Mouse (Mus musculus): ENCODE measurements at regions not wholly inside any gene's neighbourhood (a gene's known extent, or its start where the extent isn't known, plus 50 kb on each side); places are given as distances from the start of the nearest gene placed in this dataset.

GRCm38 (mm10) chr3:79996803-79997202 lies 112.5 kb downstream of the Fam198b start:
- no peak for DNase-seq

DNA sequence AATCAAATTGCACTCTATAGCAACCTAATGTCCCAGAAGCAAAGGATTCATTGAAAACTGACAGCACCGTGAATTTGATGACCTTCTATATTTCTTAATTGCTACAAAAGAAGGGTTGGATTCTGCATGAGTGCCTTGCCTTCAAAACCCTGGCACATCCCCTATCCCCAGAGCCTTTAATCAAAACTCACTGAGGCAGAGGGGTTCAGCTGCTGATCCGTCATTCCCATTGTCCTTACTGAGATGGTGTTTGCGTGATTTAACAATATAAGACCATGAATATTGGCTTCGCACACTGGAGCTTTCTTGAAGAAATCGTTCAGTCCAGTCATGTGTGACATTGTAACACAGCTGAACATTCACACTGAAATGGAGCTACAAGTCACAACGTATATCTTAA lies 118.0 kb downstream of the Fam198b start:
- DNase-seq = no peak

GRCm38 (mm10) chr3:80003300-80004090 lies 119.2 kb downstream of the Fam198b start:
- peak; percentile 49 for DNase-seq

- no peak for DNase-seq
Measured at GRCm38 (mm10) chr3:80004556-80004955, 120.2 kb downstream of the Fam198b start.

DNA sequence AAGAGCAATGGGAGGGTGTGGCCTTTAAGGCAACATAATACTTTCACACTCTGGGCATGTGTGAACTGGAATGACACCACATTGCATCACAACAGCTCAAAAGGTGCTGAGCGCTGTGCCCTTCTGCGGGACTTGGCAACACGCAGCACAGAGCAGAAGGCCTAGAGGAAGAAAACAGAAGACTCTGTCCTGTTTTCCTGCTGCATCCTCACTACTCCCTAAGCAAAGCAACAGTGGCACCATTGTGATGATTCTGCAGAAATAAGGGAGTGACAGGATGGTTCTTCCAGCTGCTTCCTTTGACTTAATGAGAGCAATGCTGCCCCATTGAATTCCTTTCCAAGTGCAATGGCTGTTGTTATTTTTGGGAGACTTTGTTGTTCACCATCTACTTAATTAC lies 120.6 kb downstream of the Fam198b start:
- DNase-seq = no peak

GRCm38 (mm10) chr3:80005371-80005770 lies 121.0 kb downstream of the Fam198b start:
- DNase-seq = no peak

GRCm38 (mm10) chr3:80006263-80006662 lies 121.9 kb downstream of the Fam198b start:
- DNase-seq = no peak

GRCm38 (mm10) chr3:80007006-80007405 lies 122.7 kb downstream of the Fam198b start:
- DNase-seq = no peak

DNA sequence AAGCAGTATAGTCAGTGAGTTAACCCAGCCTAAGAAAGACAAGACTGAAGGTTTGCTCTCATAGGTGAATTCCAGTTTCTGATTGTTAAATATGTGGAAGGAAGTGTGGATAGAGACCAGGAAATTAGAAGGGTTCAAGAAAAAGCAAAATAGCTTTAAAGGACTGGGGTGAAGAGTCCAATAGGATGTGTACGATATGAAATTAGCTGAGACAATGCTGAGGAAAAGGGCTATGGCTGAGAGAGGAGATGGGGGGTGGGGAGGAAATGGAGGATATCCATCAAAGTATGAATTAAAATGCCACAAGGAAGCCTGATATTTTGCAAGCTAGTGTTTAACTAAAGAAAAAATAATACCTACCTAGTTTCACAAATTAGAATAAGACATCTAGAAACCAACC lies 124.9 kb downstream of the Fam198b start:
- no peak for DNase-seq

DNA sequence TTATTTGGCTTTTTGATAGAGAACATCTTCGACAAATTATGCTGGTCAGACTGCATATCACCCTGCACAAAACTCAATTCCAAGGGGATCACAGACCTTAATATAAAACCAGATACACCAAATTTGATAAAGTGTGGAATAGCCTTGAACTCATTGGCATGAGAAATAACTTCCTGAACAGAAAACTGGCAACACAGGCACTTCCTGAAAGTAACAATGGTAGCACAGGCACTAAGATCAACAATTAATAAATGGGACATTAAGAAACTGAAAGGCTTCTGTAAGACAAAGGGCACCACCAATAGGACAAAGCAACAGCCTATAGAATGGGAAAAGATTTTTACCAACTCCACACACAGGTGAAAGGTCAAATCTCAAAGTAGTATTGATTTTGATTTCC lies 141.5 kb downstream of the Fam198b start:
- DNase-seq = no peak

- no peak for DNase-seq
Measured at GRCm38 (mm10) chr3:80033071-80033470, 148.7 kb downstream of the Fam198b start.

DNA sequence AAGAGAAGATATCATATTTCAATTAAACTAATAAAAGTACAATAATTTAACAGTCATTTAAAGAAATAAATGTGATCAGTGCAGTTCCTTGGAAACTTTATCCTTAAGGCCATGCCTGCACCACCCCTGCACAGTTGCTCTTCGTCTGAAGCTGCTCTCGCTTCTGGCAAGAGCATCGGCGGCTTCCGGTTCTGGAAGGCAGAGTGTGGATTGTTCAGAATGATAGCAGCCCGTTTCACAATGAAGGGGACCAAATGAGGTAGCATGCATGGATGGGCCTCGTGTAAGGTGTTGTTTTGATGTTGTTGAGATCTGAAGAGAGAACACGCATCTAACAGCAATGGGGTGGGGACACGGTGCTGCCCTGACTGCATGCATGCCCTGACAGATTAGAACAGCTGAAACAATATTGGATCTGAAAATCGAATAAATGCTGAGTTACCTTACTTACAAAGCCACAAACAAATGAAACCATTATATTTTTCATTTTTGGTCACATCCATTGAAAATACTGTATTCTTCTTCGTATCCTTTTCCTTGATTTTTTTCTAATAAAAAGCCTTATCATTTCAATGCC lies 154.3 kb downstream of the Fam198b start:
- no peak for DNase-seq

DNA sequence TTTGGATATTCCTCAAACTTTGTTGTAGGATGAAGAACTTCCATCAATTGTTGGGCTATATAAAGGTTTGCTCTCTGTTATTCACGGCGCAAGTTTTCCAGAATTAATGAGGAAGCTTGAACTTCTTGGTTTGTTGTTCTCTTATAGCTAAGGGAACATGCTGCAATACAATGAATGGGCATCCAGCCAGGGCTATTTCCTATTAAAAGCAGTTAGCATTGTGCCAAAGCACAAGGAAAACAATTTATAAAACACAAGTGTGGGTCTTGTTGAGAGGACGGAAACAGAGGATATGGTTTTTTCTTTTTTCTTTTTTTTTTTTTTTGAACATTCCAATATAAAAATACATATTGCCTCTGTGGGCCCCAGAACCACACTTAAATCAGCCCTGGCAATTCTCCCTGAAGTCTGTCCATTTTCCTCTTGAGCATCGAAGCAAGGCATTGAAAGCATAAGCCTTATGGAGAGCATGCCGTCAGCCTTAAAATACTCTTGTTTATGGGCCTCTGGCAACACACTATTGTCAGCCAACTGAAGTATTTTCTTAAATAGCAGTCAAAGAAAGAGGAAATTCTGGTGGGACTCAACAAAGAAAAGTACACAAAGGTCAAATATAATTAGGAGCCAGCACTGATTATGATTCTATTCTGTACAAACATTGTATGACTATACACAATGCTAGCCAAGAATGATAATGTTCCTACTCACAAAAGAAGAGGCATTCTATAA lies 158.6 kb downstream of the Fam198b start:
- DNase-seq = no peak

GRCm38 (mm10) chr3:80049495-80050225 lies 165.3 kb downstream of the Fam198b start:
- no peak for DNase-seq

DNA sequence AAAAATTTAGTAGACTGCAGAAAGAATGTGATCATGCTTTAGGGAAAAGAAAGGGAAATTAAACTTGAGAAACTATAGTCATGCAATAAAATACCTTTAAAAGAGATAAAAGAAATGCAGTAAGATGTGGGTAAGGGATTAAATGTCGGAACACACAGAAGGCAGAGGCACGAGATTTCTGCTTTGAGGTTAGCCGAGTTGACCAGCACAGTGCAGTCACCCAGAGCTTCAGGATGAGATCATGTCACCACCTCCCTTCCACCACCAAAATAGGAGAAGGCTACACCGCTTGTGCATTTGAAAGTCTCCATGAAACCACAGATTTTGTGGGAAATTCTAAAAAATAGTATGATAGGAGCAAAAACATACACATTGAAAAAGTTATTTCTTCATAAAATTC lies 166.6 kb downstream of the Fam198b start:
- DNase-seq = no peak

- DNase-seq = no peak
Measured at GRCm38 (mm10) chr3:80051963-80052362, 167.6 kb downstream of the Fam198b start.

GRCm38 (mm10) chr3:80052879-80053278 lies 168.5 kb downstream of the Fam198b start:
- peak; percentile 15 for DNase-seq

DNA sequence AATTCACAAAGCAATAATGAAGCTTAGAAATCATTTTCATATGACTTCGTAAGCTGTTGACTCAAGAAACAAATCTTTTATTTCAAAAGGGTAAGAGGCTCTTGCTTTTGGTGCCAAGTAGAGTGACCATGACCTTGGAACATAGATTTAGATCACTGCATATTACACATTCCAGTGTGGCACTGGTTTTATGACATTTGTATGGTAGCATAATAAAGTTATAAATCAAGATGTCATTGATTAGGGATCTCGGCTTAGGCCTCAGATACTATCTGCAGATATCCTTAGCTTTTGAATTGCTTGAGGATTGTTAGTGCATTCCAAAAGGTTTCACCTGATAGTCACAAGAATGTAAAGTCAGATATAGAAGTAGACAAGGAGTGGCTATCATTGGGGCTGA lies 169.1 kb downstream of the Fam198b start:
- no peak for DNase-seq

DNA sequence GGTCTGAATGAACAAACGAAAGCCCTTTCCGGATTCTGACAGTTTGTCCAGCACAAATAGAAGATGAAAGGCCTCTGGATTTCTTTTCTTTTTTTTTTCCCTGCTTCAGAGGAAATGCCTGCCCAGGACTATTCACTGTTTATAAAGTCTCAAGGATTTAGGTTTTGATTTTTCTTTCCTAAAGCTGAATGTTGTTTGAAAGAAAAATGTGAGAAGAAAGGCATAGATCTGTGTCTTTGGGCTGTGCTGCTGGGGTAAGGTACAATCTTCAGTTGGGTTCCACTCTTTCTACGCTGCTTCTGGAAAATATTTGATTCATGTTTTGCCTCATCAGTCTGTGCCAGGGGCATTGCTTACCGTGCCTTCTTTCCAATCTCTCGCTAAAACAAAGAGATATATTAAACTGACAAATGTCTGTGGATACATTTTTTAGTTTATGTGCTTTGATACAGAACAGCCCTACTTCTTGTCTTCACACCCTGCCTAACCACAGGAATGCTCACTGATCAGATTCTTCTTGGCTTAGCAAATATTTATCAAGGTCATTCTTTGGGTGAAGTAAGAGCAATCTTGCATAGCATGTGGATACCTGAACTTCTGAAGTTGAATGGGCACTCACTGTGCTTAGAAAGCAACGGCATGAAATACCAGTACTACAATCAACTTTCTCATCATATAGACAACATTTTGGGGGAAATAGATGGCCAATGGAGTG lies 172.5 kb downstream of the Fam198b start:
- no peak for DNase-seq

GRCm38 (mm10) chr3:80058722-80059121 lies 174.4 kb downstream of the Fam198b start:
- DNase-seq = peak; percentile 68

GRCm38 (mm10) chr3:80070726-80071125 lies 186.4 kb downstream of the Fam198b start:
- no peak for DNase-seq

DNA sequence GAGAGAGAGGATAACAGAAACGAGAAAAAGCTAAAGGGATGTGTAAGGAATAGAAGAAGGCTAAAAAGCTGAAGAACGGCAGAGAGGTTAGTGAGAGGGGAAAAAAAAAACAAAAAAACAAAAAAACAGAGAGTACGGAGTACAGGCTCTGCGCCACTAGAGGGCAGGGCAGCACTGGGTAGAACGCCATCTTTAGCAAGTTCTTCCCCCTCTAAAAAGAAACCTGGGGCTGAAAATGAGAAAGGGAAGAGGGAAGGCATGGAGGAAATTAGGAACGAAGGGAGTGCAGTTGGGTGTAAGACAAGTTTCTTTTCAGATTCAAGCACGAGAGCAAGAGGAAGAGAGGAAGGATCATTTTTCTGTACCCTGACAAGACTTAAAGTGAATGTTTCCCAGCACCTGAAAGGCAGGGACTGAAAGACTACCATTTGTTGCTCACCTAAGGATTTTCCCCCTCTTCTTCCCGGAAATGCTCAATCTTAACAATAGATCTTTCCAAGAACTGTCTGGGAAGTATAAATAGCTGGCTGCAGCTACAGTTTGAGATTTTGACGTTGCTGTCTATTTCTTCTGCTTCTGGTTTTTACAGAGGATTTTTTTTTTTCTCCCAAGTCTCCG lies 195.6 kb downstream of the Fam198b start:
- DNase-seq = peak; percentile 87

Data from embryo, embryonic 11 days (tissue).